Mouse (Mus musculus) testis, adult 2 months (tissue): ENCODE measurements around the gene Gpat3. TPM values are rescaled to one million over a fixed set of nuclear protein-coding genes. Genes with fewer than 3 reads are reported as not detected.

Experiments
- H3K27ac ChIP-seq: fragments of 200-500 bp; 2 replicates; pipeline ENCODE4 v1.5.1; 2012; ENCODE audit warnings: low read depth, low read length; ENCODE audit not compliant: control insufficient read depth, insufficient read depth
- H3K27me3 ChIP-seq: fragments of 200-500 bp; 2 replicates; pipeline ENCODE4 v1.6.1; 2012; ENCODE audit warnings: mild to moderate bottlenecking, low read length, moderate library complexity; ENCODE audit not compliant: control insufficient read depth, insufficient read depth
- H3K36me3 ChIP-seq: fragments of 200-500 bp; 2 replicates; pipeline ENCODE4 v1.6.1; 2012; ENCODE audit warnings: mild to moderate bottlenecking, low read length; ENCODE audit not compliant: control insufficient read depth, insufficient read depth
- H3K4me1 ChIP-seq: fragments of 200-500 bp; 2 replicates; pipeline ENCODE4 v1.6.1; 2012; ENCODE audit warnings: low read length; ENCODE audit not compliant: control insufficient read depth, insufficient read depth
- H3K4me3 ChIP-seq: fragments of 200-500 bp; 2 replicates; pipeline ENCODE4 v1.5.1; 2012; ENCODE audit warnings: low read depth, mild to moderate bottlenecking, low read length, moderate library complexity, mixed read lengths; ENCODE audit not compliant: control insufficient read depth
- CTCF ChIP-seq: fragments of 200-500 bp; IDR thresholded peaks from 2 replicates; pipeline ENCODE4 v1.5.1; 2012; ENCODE audit warnings: low read depth, mild to moderate bottlenecking, inconsistent platforms, low read length, moderate library complexity; ENCODE audit not compliant: control insufficient read depth, insufficient read depth, insufficient replicate concordance
- POLR2A ChIP-seq: fragments of 200-500 bp; IDR thresholded peaks from 2 replicates; pipeline ENCODE4 v1.6.1; 2012; ENCODE audit warnings: low read depth, mild to moderate bottlenecking, inconsistent platforms, low read length, moderate library complexity; ENCODE audit not compliant: control insufficient read depth
- polyA plus RNA-seq: library from polyadenylated mRNA; depleted of rRNA; stranded (reverse); fragments of >200 nt; gene quantifications from 2 replicates; pipeline ENCODE4 v1.2.3, GENCODE M21; 2012

Gene Gpat3
- polyA plus RNA-seq, 1 experiment = 26.8 TPM

GRCm38 (mm10) chr5:100822826-100823225, 22.7 kb upstream of the Gpat3 start:
- H3K27me3 ChIP-seq = no peaks in the 10 kb centered on the region
- H3K27ac ChIP-seq = no peak overlapping the region
- H3K36me3 ChIP-seq = no peaks in the 10 kb centered on the region; the same call in 1 of the 2 replicates
- no peak overlapping the region for H3K4me3 ChIP-seq
- TF ChIP-seq CTCF (no peak), POLR2A (no peak)
- no peaks in the 10 kb centered on the region for H3K4me1 ChIP-seq

GRCm38 (mm10) chr5:100825975-100826374, 19.5 kb upstream of the Gpat3 start:
- H3K4me3 ChIP-seq = no peak overlapping the region
- H3K27me3 ChIP-seq = no peaks in the 10 kb centered on the region
- H3K4me1 ChIP-seq = no peaks in the 10 kb centered on the region
- no peak overlapping the region for H3K27ac ChIP-seq
- TF ChIP-seq CTCF (no peak), POLR2A (no peak)
- H3K36me3 ChIP-seq = no peaks in the 10 kb centered on the region

GRCm38 (mm10) chr5:100826531-100826930, 19.0 kb upstream of the Gpat3 start:
- Histone ChIP-seq H3K4me3 (no peak overlapping the region), H3K27me3 (no peaks in the 10 kb centered on the region), H3K36me3 (no peaks in the 10 kb centered on the region), H3K27ac (no peak overlapping the region), H3K4me1 (no peaks in the 10 kb centered on the region)
- TF ChIP-seq POLR2A (no peak), CTCF (no peak)

GRCm38 (mm10) chr5:100828701-100829100, 16.8 kb upstream of the Gpat3 start:
- TF ChIP-seq CTCF (no peak), POLR2A (no peak)
- Histone ChIP-seq H3K27me3 (no peaks in the 10 kb centered on the region), H3K4me1 (no peaks in the 10 kb centered on the region), H3K4me3 (no peak overlapping the region), H3K36me3 (no peaks in the 10 kb centered on the region), H3K27ac (no peak overlapping the region)

- Histone ChIP-seq H3K27me3 (no peaks in the 10 kb centered on the region), H3K4me3 (no peak overlapping the region), H3K4me1 (no peaks in the 10 kb centered on the region), H3K36me3 (no peaks in the 10 kb centered on the region), H3K27ac (no peak overlapping the region)
- TF ChIP-seq CTCF = no peak
- no peak for TF ChIP-seq POLR2A
Measured at GRCm38 (mm10) chr5:100832680-100833079, 12.8 kb upstream of the Gpat3 start.

GRCm38 (mm10) chr5:100833841-100834240, 11.7 kb upstream of the Gpat3 start:
- no peak for TF ChIP-seq POLR2A

GRCm38 (mm10) chr5:100835862-100836538, 9.5 kb upstream of the Gpat3 start:
- Histone ChIP-seq H3K27ac (no peak overlapping the region), H3K4me3 (no peak overlapping the region), H3K27me3 (no peaks in the 10 kb centered on the region), H3K4me1 (no peaks in the 10 kb centered on the region), H3K36me3 (no peaks in the 10 kb centered on the region)
- TF ChIP-seq CTCF (no peak), POLR2A (no peak)

More at GRCm38 (mm10) chr5:100833841-100834240, 11.7 kb upstream of the Gpat3 start:
- Histone ChIP-seq H3K4me1 (no peaks in the 10 kb centered on the region), H3K27ac (no peak overlapping the region), H3K36me3 (no peaks in the 10 kb centered on the region), H3K27me3 (no peaks in the 10 kb centered on the region), H3K4me3 (no peak overlapping the region)

GRCm38 (mm10) chr5:100837907-100838306, 7.6 kb upstream of the Gpat3 start:
- no peaks in the 10 kb centered on the region for H3K27me3 ChIP-seq
- no peak for TF ChIP-seq POLR2A
- no peak for TF ChIP-seq CTCF
- no peak overlapping the region for H3K27ac ChIP-seq
- no peaks in the 10 kb centered on the region for H3K36me3 ChIP-seq
- no peaks in the 10 kb centered on the region for H3K4me1 ChIP-seq
- no peak overlapping the region for H3K4me3 ChIP-seq
